ENCODE assay signal across 27 mouse cellular contexts in the genomic region with DNA sequence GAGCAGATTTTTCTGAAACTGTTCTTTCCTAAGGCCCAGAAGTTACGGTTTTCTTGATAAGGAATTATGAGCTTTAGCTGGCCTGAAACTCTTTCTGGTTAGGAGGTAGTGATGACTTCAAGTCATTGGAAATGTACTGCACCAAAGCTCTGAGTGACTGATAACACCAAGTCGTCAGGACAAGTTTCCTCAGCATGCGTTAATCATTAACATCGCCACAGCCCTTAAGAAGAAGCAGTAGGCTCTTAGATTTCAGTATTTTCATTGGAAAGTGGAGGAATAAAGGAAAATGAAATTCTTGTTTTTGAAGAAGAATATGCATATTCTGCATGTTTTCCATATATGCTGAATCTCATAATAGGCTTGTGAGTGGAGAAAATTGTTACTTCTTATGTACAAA.
DNase-seq lines count a peak whose midpoint lies in the region; ATAC-seq and TF ChIP-seq lines count a peak whose summit lies in the region.
"Had no signal": no experiment of that assay in that cellular context is flagged by ENCODE, and none has a peak within 500 bp of the region (broad histone marks: within the 10 kb centered on the region; RNA-seq: fewer than 3 reads in every experiment).

No protein-coding gene starts in this region.

- no peaks in the 10 kb centered on the region for H3K4me1 ChIP-seq in lung, embryonic 14.5 days (ENCODE audit: insufficient read depth)
- H3K4me1 ChIP-seq in midbrain, embryonic 11.5 days (ENCODE audit: control insufficient read depth, insufficient read depth, low read length): no peaks in the 10 kb centered on the region
- no peaks in the 10 kb centered on the region for H3K4me1 ChIP-seq in midbrain, postnatal 0 days (ENCODE audit: insufficient read depth, low read length)
- no peaks in the 10 kb centered on the region; the same call in 1 of the 2 replicates for H3K4me1 ChIP-seq in intestine, postnatal 0 days (replicated peaks; ENCODE audit: control insufficient read depth, insufficient read depth, low read length)
- H3K4me1 ChIP-seq: embryonic facial prominence, embryonic 10.5 days; embryonic facial prominence, embryonic 12.5 days; forebrain, embryonic 10.5 days; forebrain, embryonic 12.5 days had no signal

- H3K27ac ChIP-seq in lung, embryonic 14.5 days (ENCODE audit: low read depth): no peak overlapping the region
- no peak overlapping the region for H3K27ac ChIP-seq in midbrain, embryonic 11.5 days (ENCODE audit: low read depth, low read length)
- no peak overlapping the region for H3K27ac ChIP-seq in midbrain, postnatal 0 days (ENCODE audit: low read depth, low read length)
- no peak overlapping the region for H3K27ac ChIP-seq in intestine, postnatal 0 days (ENCODE audit: low read depth, low read length)
- H3K27ac ChIP-seq: embryonic facial prominence, embryonic 10.5 days; embryonic facial prominence, embryonic 12.5 days; forebrain, embryonic 10.5 days; forebrain, embryonic 12.5 days had no signal

- no peak overlapping the region for H3K9ac ChIP-seq in lung, embryonic 14.5 days
- H3K9ac ChIP-seq in midbrain, embryonic 11.5 days (ENCODE audit: low read length): no peak overlapping the region
- H3K9ac ChIP-seq in midbrain, postnatal 0 days (replicated peaks; ENCODE audit: low read length, poor library complexity, severe bottlenecking): no peak overlapping the region
- no peak overlapping the region for H3K9ac ChIP-seq in intestine, postnatal 0 days (ENCODE audit: low read depth, low read length)
- H3K9ac ChIP-seq: embryonic facial prominence, embryonic 12.5 days; forebrain, embryonic 12.5 days had no signal

- ATAC-seq in lung, embryonic 14.5 days (ENCODE audit: insufficient read depth): no peak
- no peak for ATAC-seq in midbrain, embryonic 11.5 days (ENCODE audit: low FRiP score)
- ATAC-seq in midbrain, postnatal 0 days (ENCODE audit: low FRiP score): no peak
- peak; percentile 47; the same call in 1 of the 2 replicates for ATAC-seq in intestine, postnatal 0 days
- ATAC-seq: activated CD4-positive, CD25-positive, alpha-beta regulatory T cell, adult 4 months; CD4-positive, CD25-positive, alpha-beta regulatory T cell, adult 4 months; forebrain, embryonic 14.5 days; Patski had no signal

- no peak for TF ChIP-seq CTCF in lung, embryonic 14.5 days (IDR thresholded peaks at IDR 0.05; ENCODE audit: low read depth)
- no peak for TF ChIP-seq CTCF in midbrain, postnatal 0 days (IDR thresholded peaks at IDR 0.05)
- no peak for TF ChIP-seq CTCF in intestine, postnatal 0 days (IDR thresholded peaks at IDR 0.05; ENCODE audit: low read depth)

- no peaks in the 10 kb centered on the region for H3K36me3 ChIP-seq in lung, embryonic 14.5 days (ENCODE audit: insufficient read depth)
- no peaks in the 10 kb centered on the region for H3K36me3 ChIP-seq in midbrain, embryonic 11.5 days (ENCODE audit: control insufficient read depth, insufficient read depth, low read length)
- H3K36me3 ChIP-seq in midbrain, postnatal 0 days (ENCODE audit: insufficient read depth, low read length): no peaks in the 10 kb centered on the region
- no peaks in the 10 kb centered on the region for H3K36me3 ChIP-seq in intestine, postnatal 0 days (ENCODE audit: control insufficient read depth, insufficient read depth)
- H3K36me3 ChIP-seq: embryonic facial prominence, embryonic 10.5 days; embryonic facial prominence, embryonic 12.5 days; forebrain, embryonic 10.5 days; forebrain, embryonic 12.5 days; G1E had no signal

- H3K4me2 ChIP-seq in lung, embryonic 14.5 days: no peak overlapping the region
- no peak overlapping the region for H3K4me2 ChIP-seq in midbrain, embryonic 11.5 days
- no peak overlapping the region for H3K4me2 ChIP-seq in midbrain, postnatal 0 days (ENCODE audit: low read depth, low read length, poor library complexity, severe bottlenecking)
- no peak overlapping the region for H3K4me2 ChIP-seq in intestine, postnatal 0 days (replicated peaks; ENCODE audit: low read depth)
- H3K4me2 ChIP-seq: embryonic facial prominence, embryonic 12.5 days; forebrain, embryonic 12.5 days had no signal

- H3K27me3 ChIP-seq in lung, embryonic 14.5 days (ENCODE audit: insufficient read depth, low read length): no peaks in the 10 kb centered on the region
- H3K27me3 ChIP-seq in midbrain, embryonic 11.5 days (ENCODE audit: control insufficient read depth, insufficient read depth, low read length): no peaks in the 10 kb centered on the region
- H3K27me3 ChIP-seq in midbrain, postnatal 0 days (ENCODE audit: insufficient read depth, low read length): no peaks in the 10 kb centered on the region
- H3K27me3 ChIP-seq in intestine, postnatal 0 days (replicated peaks; ENCODE audit: control insufficient read depth, insufficient read depth, low read length): no peaks in the 10 kb centered on the region
- H3K27me3 ChIP-seq: CH12.LX; embryonic facial prominence, embryonic 12.5 days; forebrain, embryonic 12.5 days; Patski had no signal

- H3K9me3 ChIP-seq in lung, embryonic 14.5 days (ENCODE audit: low read depth, low read length): no peaks in the 10 kb centered on the region
- H3K9me3 ChIP-seq in midbrain, embryonic 11.5 days (ENCODE audit: control insufficient read depth, low read length): no peaks in the 10 kb centered on the region
- no peaks in the 10 kb centered on the region for H3K9me3 ChIP-seq in midbrain, postnatal 0 days (ENCODE audit: low read length)
- H3K9me3 ChIP-seq in intestine, postnatal 0 days (ENCODE audit: control insufficient read depth): no peaks in the 10 kb centered on the region
- H3K9me3 ChIP-seq: embryonic facial prominence, embryonic 10.5 days; embryonic facial prominence, embryonic 12.5 days; forebrain, embryonic 10.5 days; G1E had no signal

- no peak overlapping the region for H3K4me3 ChIP-seq in lung, embryonic 14.5 days (ENCODE audit: low read depth, low read length)
- H3K4me3 ChIP-seq in midbrain, embryonic 11.5 days (ENCODE audit: low read depth, low read length): no peak overlapping the region
- no peak overlapping the region for H3K4me3 ChIP-seq in midbrain, postnatal 0 days (ENCODE audit: low read depth, low read length)
- no peak overlapping the region for H3K4me3 ChIP-seq in intestine, postnatal 0 days (ENCODE audit: low read depth, low read length)
- H3K4me3 ChIP-seq: embryonic facial prominence, embryonic 10.5 days; embryonic facial prominence, embryonic 12.5 days; forebrain, embryonic 10.5 days; forebrain, embryonic 12.5 days had no signal

- DNase-seq in lung, embryonic 14.5 days: peak; percentile 38
- DNase-seq in lung, postnatal 36 days: no peak
- peak; percentile 73 for DNase-seq in midbrain, embryonic 11.5 days (ENCODE audit: low spot score, missing footprints)
- no peak for DNase-seq in midbrain, postnatal 0 days (ENCODE audit: low spot score)
- DNase-seq in yolk sac, embryonic 10.5 days (ENCODE audit: low spot score): peak; percentile 35
- DNase-seq in frontal cortex, postnatal 10 days (ENCODE audit: low spot score in 2 of 2): no peak
- DNase-seq in spleen, postnatal 10 days (ENCODE audit: low spot score in 2 of 2): no peak
- DNase-seq: adrenal gland, adult 8-10 months; adrenal gland, postnatal 14 days; adrenal gland, postnatal 36 days; B cell, adult 2 months; cerebellum, adult 11-12 months; cerebellum, adult 2 months; cerebellum, adult 9-10 months; cerebellum, postnatal 10 days; cerebellum, postnatal 25 days had no signal

- WGBS in lung, embryonic 14.5 days: 60% methylated on average over 4 of the region's 4 CpGs
- 87% methylated on average over 4 of the region's 4 CpGs for WGBS in midbrain, embryonic 11.5 days
- WGBS in midbrain, postnatal 0 days: 90% methylated on average over 4 of the region's 4 CpGs
- WGBS in intestine, postnatal 0 days: 41% methylated on average over 4 of the region's 4 CpGs

Comparison
In these comparisons a context has a peak if more than half of its experiments do, and no peak if none do; other contexts are left out.
1. DNase-seq: peak in lung, embryonic 14.5 days (single experiment), midbrain, embryonic 11.5 days (single experiment) and yolk sac, embryonic 10.5 days (single experiment); none in lung, postnatal 36 days (single experiment), midbrain, postnatal 0 days (single experiment), frontal cortex, postnatal 10 days (0 of 2) and spleen, postnatal 10 days (0 of 2).